Mouse (Mus musculus) embryonic fibroblast, embryonic 13.5 days (primary cell): ENCODE measurements around the gene Pola1. TPM values are rescaled to one million over a fixed set of nuclear protein-coding genes. Genes with fewer than 3 reads are reported as not detected.

Experiments used
- H3K27ac ChIP-seq: 2 replicates; pipeline ENCODE4 v1.5.1; 2012; ENCODE audit warnings: low read length, control low read depth, inconsistent platforms; ENCODE audit not compliant: insufficient read depth
- H3K4me1 ChIP-seq: 2 replicates; pipeline ENCODE4 v1.6.1; 2011; ENCODE audit warnings: low read length; ENCODE audit not compliant: control insufficient read depth, insufficient read depth
- H3K4me3 ChIP-seq: 2 replicates; pipeline ENCODE4 v1.5.1; 2011; ENCODE audit warnings: mild to moderate bottlenecking, control low read depth, low read length; ENCODE audit not compliant: insufficient read depth
- CTCF ChIP-seq: IDR thresholded peaks from 2 replicates; pipeline ENCODE4 v1.5.1; 2011; ENCODE audit warnings: mild to moderate bottlenecking, control low read depth, low read length, moderate library complexity, borderline replicate concordance; ENCODE audit not compliant: insufficient read depth
- POLR2A ChIP-seq: IDR thresholded peaks from 2 replicates; pipeline ENCODE4 v1.6.1; 2011; ENCODE audit warnings: low read depth, mild to moderate bottlenecking, control low read depth, low read length, moderate library complexity
- polyA plus RNA-seq: library from polyadenylated mRNA; stranded (reverse); fragments of >200 nt; gene quantifications from 2 replicates; pipeline ENCODE4 v1.2.4, GENCODE M21; 2011; ENCODE audit warnings: low read depth; ENCODE audit not compliant: missing spikeins, insufficient read length

Pola1 gene
- polyA plus RNA-seq, 1 experiment: 22.9 TPM

GRCm38 (mm10) chrX:93321336-93321735, 310.6 kb downstream of the Pola1 start:
- H3K27ac ChIP-seq: no peak overlapping the region
- TF ChIP-seq CTCF (no peak), POLR2A (no peak)
- H3K4me3 ChIP-seq: no peak overlapping the region
- no peaks in the 10 kb centered on the region for H3K4me1 ChIP-seq

- Histone ChIP-seq H3K4me1 (no peaks in the 10 kb centered on the region), H3K27ac (no peak overlapping the region), H3K4me3 (no peak overlapping the region)
- TF ChIP-seq POLR2A: no peak
- TF ChIP-seq CTCF: no peak
These were observed 312.0 kb downstream of the Pola1 start for GRCm38 (mm10) chrX:93319979-93320378.

GRCm38 (mm10) chrX:93317577-93317976, 314.4 kb downstream of the Pola1 start:
- no peak overlapping the region for H3K27ac ChIP-seq
- TF ChIP-seq POLR2A: no peak
- TF ChIP-seq CTCF: no peak
- no peak overlapping the region for H3K4me3 ChIP-seq
- H3K4me1 ChIP-seq: no peaks in the 10 kb centered on the region

GRCm38 (mm10) chrX:93305780-93306179, 326.2 kb downstream of the Pola1 start:
- no peaks in the 10 kb centered on the region for H3K4me1 ChIP-seq
- no peak overlapping the region for H3K27ac ChIP-seq
- TF ChIP-seq POLR2A: no peak
- TF ChIP-seq CTCF: no peak
- H3K4me3 ChIP-seq: no peak overlapping the region

GRCm38 (mm10) chrX:93301798-93302197, 330.2 kb downstream of the Pola1 start:
- no peak overlapping the region for H3K27ac ChIP-seq
- TF ChIP-seq POLR2A (no peak), CTCF (no peak)
- no peaks in the 10 kb centered on the region for H3K4me1 ChIP-seq
- H3K4me3 ChIP-seq: no peak overlapping the region

- H3K4me1 ChIP-seq: no peaks in the 10 kb centered on the region
- no peak for TF ChIP-seq POLR2A
- TF ChIP-seq CTCF: no peak
- H3K4me3 ChIP-seq: no peak overlapping the region
- H3K27ac ChIP-seq: no peak overlapping the region
These were observed 331.7 kb downstream of the Pola1 start for GRCm38 (mm10) chrX:93300183-93300815.

GRCm38 (mm10) chrX:93299771-93300170, 332.2 kb downstream of the Pola1 start:
- TF ChIP-seq POLR2A (no peak), CTCF (no peak)
- no peak overlapping the region for H3K4me3 ChIP-seq
- no peaks in the 10 kb centered on the region for H3K4me1 ChIP-seq
- no peak overlapping the region for H3K27ac ChIP-seq

- no peak overlapping the region for H3K27ac ChIP-seq
- no peaks in the 10 kb centered on the region for H3K4me1 ChIP-seq
- no peak for TF ChIP-seq POLR2A
- no peak for TF ChIP-seq CTCF
- no peak overlapping the region for H3K4me3 ChIP-seq
These were observed 332.8 kb downstream of the Pola1 start for GRCm38 (mm10) chrX:93299046-93299626.

- H3K27ac ChIP-seq: no peak overlapping the region
- H3K4me1 ChIP-seq: no peaks in the 10 kb centered on the region
- no peak overlapping the region for H3K4me3 ChIP-seq
- TF ChIP-seq CTCF (no peak), POLR2A (no peak)
These were observed 334.9 kb downstream of the Pola1 start for GRCm38 (mm10) chrX:93297001-93297441.

- Histone ChIP-seq H3K4me3 (no peak overlapping the region), H3K4me1 (no peaks in the 10 kb centered on the region), H3K27ac (no peak overlapping the region)
- TF ChIP-seq CTCF (no peak), POLR2A (no peak)
These were observed 336.1 kb downstream of the Pola1 start for GRCm38 (mm10) chrX:93295819-93296218.
